Mouse (Mus musculus) stomach, embryonic 16.5 days (tissue): ENCODE results near the gene Tulp4. TPM values are rescaled to one million over a fixed set of nuclear protein-coding genes. Genes with fewer than 3 reads are reported as not detected.

ENCODE experiments used
- ATAC-seq: fragments of 200-750 bp; cut with Nextera tagmentation; 2 replicates; pipeline ENCODE4 v1.8.0; 2017; ENCODE audit warnings: moderate number of reproducible peaks, moderate TSS enrichment; ENCODE audit not compliant: insufficient read depth, low FRiP score
- H3K27ac ChIP-seq: fragments of 300-500 bp; sonication (generic); 2 replicates; pipeline ENCODE4 v1.5.1; 2014; ENCODE audit warnings: low read length
- H3K27me3 ChIP-seq: fragments of 300-500 bp; sonication (generic); 2 replicates; pipeline ENCODE4 v1.6.1; 2014; ENCODE audit warnings: low read length, control low read depth, mixed read lengths; ENCODE audit not compliant: control insufficient read depth, insufficient read depth
- H3K36me3 ChIP-seq: fragments of 300-500 bp; sonication (generic); 2 replicates; pipeline ENCODE4 v1.6.1; 2014; ENCODE audit warnings: low read length; ENCODE audit not compliant: control insufficient read depth, insufficient read depth
- H3K4me1 ChIP-seq: fragments of 300-500 bp; sonication (generic); 2 replicates; pipeline ENCODE4 v1.6.1; 2014; ENCODE audit warnings: low read length, control low read depth, mixed read lengths; ENCODE audit not compliant: control insufficient read depth, insufficient read depth
- H3K4me2 ChIP-seq: fragments of 300-500 bp; sonication (generic); 2 replicates; pipeline ENCODE4 v1.6.1; 2014; ENCODE audit warnings: low read depth, low read length, mixed read lengths
- H3K4me3 ChIP-seq: fragments of 300-500 bp; sonication (generic); replicated peaks from 2 replicates; pipeline ENCODE4 v1.5.1; 2014; ENCODE audit warnings: mild to moderate bottlenecking, low read length
- H3K9ac ChIP-seq: fragments of 300-500 bp; sonication (generic); 2 replicates; pipeline ENCODE4 v1.6.1; 2014; ENCODE audit warnings: low read length
- H3K9me3 ChIP-seq: fragments of 300-500 bp; sonication (generic); replicated peaks from 2 replicates; pipeline ENCODE4 v1.6.1; 2016; ENCODE audit warnings: low read length, control low read depth; ENCODE audit not compliant: control insufficient read depth
- WGBS: fragments of 180-500 bp; shearing (Covaris S2); extraction: QIAGEN DNeasy Blood & Tissue Kit; methylation state at CpG from one replicate; pipeline ENCODE4 v1.1.7; 2014; 5-methylcytosine and 5-hydroxymethylcytosine counted together
- polyA plus RNA-seq: library from polyadenylated mRNA; unstranded; fragments of >200 nt; fragmentation: Nextera tagmentation; extraction: Ambion mirVana; gene quantifications from 2 replicates; pipeline ENCODE4 v1.2.1, GENCODE M21; 2015

Tulp4 gene
- polyA plus RNA-seq, 1 experiment from 2014 or later, result 54.4 TPM

GRCm38 (mm10) chr17:6113653-6114052, 7.4 kb downstream of the Tulp4 start:
- Histone ChIP-seq H3K27me3 (no peaks in the 10 kb centered on the region), H3K9me3 (no peaks in the 10 kb centered on the region), H3K4me1 (peaks cover 10% of the 10 kb centered on the region), H3K9ac (no peak overlapping the region), H3K4me2 (no peak overlapping the region), H3K27ac (no peak overlapping the region), H3K4me3 (no peak overlapping the region), H3K36me3 (no peaks in the 10 kb centered on the region)
- ATAC-seq, result no peak
- WGBS, result 78% methylated on average over 6 of the region's 6 CpGs

DNA sequence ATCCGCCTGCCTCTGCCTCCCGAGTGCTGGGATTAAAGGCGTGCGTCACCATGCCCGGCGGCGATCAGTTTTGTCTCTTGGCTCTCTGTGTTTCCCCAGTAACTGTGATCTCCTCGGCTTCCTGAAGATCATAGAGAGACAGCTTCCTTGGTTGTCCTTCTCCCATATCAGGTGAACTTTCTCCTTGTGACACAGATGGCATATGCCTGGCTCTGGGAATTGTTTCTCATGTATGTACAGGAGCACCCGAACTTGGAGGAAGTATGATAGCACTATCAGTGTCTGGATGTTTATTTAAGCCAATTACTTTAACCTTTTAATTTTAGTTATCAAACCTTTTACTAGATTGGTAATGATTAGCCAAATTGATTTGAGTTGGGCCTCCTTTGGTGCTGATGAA, 8.8 kb downstream of the Tulp4 start:
- no peak for ATAC-seq
- no peaks in the 10 kb centered on the region for H3K27me3 ChIP-seq
- H3K4me1 ChIP-seq, result peaks cover 3% of the 10 kb centered on the region; the same call in 1 of the 2 replicates
- H3K4me2 ChIP-seq, result no peak overlapping the region
- no peaks in the 10 kb centered on the region for H3K9me3 ChIP-seq
- no peak overlapping the region for H3K4me3 ChIP-seq
- no peak overlapping the region for H3K9ac ChIP-seq
- no peak overlapping the region for H3K27ac ChIP-seq
- WGBS, result 90% methylated on average over 9 of the region's 9 CpGs
- H3K36me3 ChIP-seq, result no peaks in the 10 kb centered on the region

DNA sequence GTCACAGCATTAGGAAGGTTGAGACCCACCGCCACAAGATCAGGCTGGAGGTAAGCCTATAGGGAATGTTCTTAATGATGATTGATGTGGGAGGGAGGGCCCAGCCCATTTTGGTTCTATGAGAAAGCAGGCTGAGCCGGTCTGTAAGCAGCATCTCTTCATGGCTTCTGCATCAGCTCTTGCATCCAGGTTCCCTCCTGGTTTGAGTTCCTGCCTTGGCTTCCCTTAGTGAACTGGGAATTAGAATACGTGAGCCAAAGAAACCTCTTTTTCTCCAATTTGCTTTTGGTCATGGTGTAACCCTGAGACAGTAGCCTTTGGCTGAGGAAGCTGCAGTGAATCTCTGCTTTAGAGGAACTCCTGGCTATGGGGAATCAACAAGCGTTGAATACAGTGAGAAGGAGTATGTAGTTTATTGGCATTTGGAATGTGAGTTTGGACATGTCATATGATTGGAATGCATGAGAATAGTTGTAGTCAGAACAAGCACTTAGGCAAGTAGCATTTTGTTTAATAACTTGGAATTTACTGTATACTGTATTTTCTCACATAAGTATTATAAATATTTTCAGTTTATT, 11.0 kb downstream of the Tulp4 start:
- Histone ChIP-seq H3K36me3 (peaks cover 3% of the 10 kb centered on the region; the same call in 1 of the 2 replicates), H3K4me3 (no peak overlapping the region), H3K9ac (no peak overlapping the region), H3K4me2 (no peak overlapping the region), H3K4me1 (peaks cover 3% of the 10 kb centered on the region; the same call in 1 of the 2 replicates), H3K9me3 (no peaks in the 10 kb centered on the region), H3K27ac (no peak overlapping the region), H3K27me3 (no peaks in the 10 kb centered on the region)
- 63% methylated on average over 4 of the region's 4 CpGs for WGBS
- no peak for ATAC-seq

- WGBS, result 82% methylated on average over 3 of the region's 3 CpGs
- no peak for ATAC-seq
- H3K4me2 ChIP-seq, result no peak overlapping the region
- H3K4me3 ChIP-seq, result no peak overlapping the region
- H3K27me3 ChIP-seq, result no peaks in the 10 kb centered on the region
- H3K9ac ChIP-seq, result no peak overlapping the region
- H3K4me1 ChIP-seq, result peaks cover 3% of the 10 kb centered on the region; the same call in 1 of the 2 replicates
- H3K9me3 ChIP-seq, result no peaks in the 10 kb centered on the region
- H3K27ac ChIP-seq, result no peak overlapping the region
- peaks cover 9% of the 10 kb centered on the region; the same call in 1 of the 2 replicates for H3K36me3 ChIP-seq
Observed at GRCm38 (mm10) chr17:6117917-6118316, 11.7 kb downstream of the Tulp4 start.

DNA sequence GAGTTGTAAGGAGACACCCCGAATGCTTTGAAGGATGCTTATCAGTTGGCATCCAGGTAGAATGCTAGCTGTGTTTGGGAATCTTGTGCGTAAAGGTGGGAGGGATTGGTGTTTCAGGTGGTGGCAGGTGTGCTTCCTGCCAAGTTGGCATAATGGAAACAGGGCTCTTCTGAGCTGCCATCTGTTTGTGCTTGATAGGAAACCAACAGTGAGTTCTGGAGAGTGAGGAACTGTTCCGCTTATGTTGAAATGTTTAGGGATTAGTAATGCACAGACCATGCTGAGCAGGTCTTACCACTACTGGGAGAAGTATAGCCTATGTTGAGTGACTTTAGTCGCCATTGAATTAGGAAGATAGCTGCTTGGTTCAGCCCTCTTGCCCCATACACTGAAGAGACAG, 12.6 kb downstream of the Tulp4 start:
- 82% methylated on average over 4 of the region's 4 CpGs for WGBS
- no peak overlapping the region for H3K4me2 ChIP-seq

DNA sequence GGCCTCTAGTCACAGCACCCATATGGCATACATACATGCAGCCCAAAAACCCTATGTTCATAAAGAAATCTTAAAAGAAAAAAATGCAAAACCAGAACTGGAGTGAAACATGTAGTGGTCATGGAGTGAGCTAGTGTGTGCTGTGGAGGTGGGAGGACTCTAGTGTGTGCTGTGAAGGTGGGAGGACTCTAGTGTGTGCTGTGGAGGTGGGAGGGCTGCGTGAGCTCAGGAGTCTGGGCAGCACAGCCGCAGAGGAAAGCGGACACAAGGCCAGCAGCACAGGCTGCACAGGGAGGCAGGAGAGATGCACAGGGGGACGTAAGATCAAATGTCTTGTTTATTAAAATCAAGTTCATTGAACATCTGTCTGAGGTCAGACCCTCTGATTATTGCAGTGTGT, 17.5 kb downstream of the Tulp4 start:
- H3K36me3 ChIP-seq, result peaks cover 14% of the 10 kb centered on the region; the same call in 1 of the 2 replicates
- no peaks in the 10 kb centered on the region for H3K9me3 ChIP-seq
- H3K4me2 ChIP-seq, result no peak overlapping the region
- no peak overlapping the region for H3K4me3 ChIP-seq
- no peaks in the 10 kb centered on the region for H3K27me3 ChIP-seq
- 91% methylated on average over 4 of the region's 4 CpGs for WGBS
- no peak overlapping the region for H3K27ac ChIP-seq
- H3K9ac ChIP-seq, result no peak overlapping the region
- no peaks in the 10 kb centered on the region for H3K4me1 ChIP-seq
- ATAC-seq, result no peak

More for the DNA sequence above, 12.6 kb downstream of the Tulp4 start:
- Histone ChIP-seq H3K27me3 (no peaks in the 10 kb centered on the region), H3K9ac (no peak overlapping the region), H3K4me1 (peaks cover 3% of the 10 kb centered on the region; the same call in 1 of the 2 replicates), H3K4me3 (no peak overlapping the region), H3K27ac (no peak overlapping the region), H3K9me3 (no peaks in the 10 kb centered on the region), H3K36me3 (peaks cover 10% of the 10 kb centered on the region; the same call in 1 of the 2 replicates)
- no peak for ATAC-seq

DNA sequence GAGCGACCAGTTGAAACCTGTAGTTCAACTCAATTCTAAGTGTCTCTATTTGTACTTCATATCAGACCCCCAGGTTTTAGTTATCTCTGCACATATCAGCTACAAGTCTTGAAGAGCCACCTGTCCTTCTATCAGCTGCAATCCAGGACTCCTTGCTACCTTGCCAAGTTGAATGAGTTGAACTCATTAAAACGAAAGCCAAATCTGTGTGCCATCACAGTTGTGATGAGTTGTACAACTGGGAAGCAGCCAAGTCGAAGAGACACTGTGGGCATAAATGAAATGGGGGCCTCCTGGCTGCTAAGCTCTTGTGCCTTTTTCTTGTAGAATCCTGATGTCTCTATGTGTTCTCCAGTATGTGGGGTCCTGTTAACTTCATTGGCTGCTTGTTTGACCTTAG, 19.2 kb downstream of the Tulp4 start:
- Histone ChIP-seq H3K36me3 (peaks cover 14% of the 10 kb centered on the region; the same call in 1 of the 2 replicates), H3K9ac (no peak overlapping the region), H3K4me1 (no peaks in the 10 kb centered on the region), H3K9me3 (no peaks in the 10 kb centered on the region), H3K27me3 (no peaks in the 10 kb centered on the region), H3K4me2 (no peak overlapping the region), H3K27ac (no peak overlapping the region), H3K4me3 (no peak overlapping the region)
- ATAC-seq, result no peak
- 96% methylated on average over 3 of the region's 3 CpGs for WGBS

- H3K9ac ChIP-seq, result no peak overlapping the region
- no peak for ATAC-seq
Observed at GRCm38 (mm10) chr17:6128039-6128438, 21.8 kb downstream of the Tulp4 start.

DNA sequence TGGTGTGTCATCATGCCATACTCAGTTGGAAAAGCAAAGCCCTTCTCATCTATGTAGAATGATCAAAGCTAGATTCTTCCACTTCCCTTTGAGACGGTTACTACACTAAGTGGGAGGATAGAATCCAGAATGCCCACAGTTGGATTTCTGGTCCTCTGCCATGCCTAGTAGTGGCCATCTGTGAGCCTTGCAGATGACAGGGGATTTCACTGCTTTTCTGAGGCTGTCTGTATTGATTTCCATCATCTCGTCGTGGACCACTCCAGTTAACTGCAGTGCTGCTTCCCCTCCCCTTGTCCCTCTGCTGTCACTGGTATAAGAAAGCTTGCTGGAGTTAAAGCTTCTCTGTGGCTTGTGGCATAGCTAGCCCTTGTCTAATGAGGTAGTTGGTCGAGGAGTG, 23.1 kb downstream of the Tulp4 start:
- H3K27me3 ChIP-seq, result no peaks in the 10 kb centered on the region
- no peak overlapping the region for H3K4me3 ChIP-seq
- H3K4me1 ChIP-seq, result no peaks in the 10 kb centered on the region
- H3K27ac ChIP-seq, result no peak overlapping the region
- no peak overlapping the region for H3K9ac ChIP-seq
- ATAC-seq, result no peak
- WGBS, result 79% methylated on average over 4 of the region's 4 CpGs
- H3K36me3 ChIP-seq, result 0 out of 2 replicates have a peak, but pooled peaks cover 4% of the 10 kb centered on the region
- H3K4me2 ChIP-seq, result no peak overlapping the region
- H3K9me3 ChIP-seq, result no peaks in the 10 kb centered on the region

More at GRCm38 (mm10) chr17:6128039-6128438, 21.8 kb downstream of the Tulp4 start:
- no peak overlapping the region for H3K27ac ChIP-seq
- H3K4me3 ChIP-seq, result no peak overlapping the region
- H3K4me2 ChIP-seq, result no peak overlapping the region
- H3K27me3 ChIP-seq, result no peaks in the 10 kb centered on the region
- H3K36me3 ChIP-seq, result 0 out of 2 replicates have a peak, but pooled peaks cover 4% of the 10 kb centered on the region
- 31% methylated on average over 3 of the region's 3 CpGs for WGBS
- H3K9me3 ChIP-seq, result no peaks in the 10 kb centered on the region
- no peaks in the 10 kb centered on the region for H3K4me1 ChIP-seq
